Mouse (Mus musculus) activated CD4-positive, CD25-positive, alpha-beta regulatory T cell, adult 4 months (primary cell): ENCODE data around the gene Strbp. TPM values are rescaled to one million over a fixed set of nuclear protein-coding genes. Genes with fewer than 3 reads are reported as not detected.

Experiments used
- ATAC-seq: one replicate; pipeline ENCODE4 v1.8.0; 2017
- polyA plus RNA-seq, 2 experiments: library from polyadenylated mRNA; unstranded; fragments of 100-300 nt; shearing (Covaris generic); gene quantifications; one replicate each; pipeline ENCODE4 v1.2.1; 2017

Gene Strbp
- polyA plus RNA-seq: 1 to 10 TPM; 7.4 to 7.8 TPM

DNA sequence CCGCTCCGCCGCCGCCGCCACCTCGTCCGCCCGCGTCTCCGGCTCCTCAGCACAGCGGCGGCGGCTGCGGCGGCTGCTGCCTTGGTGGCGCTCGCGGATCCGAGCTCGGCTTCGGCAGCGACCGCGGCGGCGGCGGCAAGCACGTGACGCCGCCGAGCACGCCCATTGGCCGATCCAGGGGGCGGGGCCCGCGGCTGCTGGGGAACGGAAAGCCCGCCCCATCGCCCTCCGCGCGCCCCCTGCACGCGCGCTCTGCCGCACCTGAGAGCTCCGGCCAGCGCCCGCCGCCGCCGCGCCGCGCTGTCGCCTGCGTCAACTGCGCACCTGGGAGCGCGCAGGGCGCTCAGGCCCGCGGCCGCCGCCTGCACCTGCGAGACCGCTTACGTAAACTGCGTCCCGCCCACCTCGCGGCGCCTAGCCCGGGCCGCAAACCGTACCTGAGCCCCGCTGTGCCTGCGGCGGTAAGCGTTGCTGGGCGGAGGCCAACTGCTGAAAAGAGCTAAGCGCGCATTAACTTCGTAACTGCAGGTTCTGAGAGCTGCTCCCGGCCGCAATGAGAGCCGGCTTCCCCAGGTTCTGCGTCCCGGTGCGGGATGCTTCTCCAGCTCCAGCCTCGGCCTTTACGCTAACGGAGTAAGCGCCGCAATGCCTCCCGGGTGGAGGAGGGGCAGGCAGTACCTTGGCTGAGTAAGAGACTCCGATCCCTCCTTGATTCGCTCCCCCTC, at the start of gene Strbp:
Strbp (minus strand) TSS at position 630 of the 725 bp plus-strand sequence.
- peak; percentile 86 for ATAC-seq

DNA sequence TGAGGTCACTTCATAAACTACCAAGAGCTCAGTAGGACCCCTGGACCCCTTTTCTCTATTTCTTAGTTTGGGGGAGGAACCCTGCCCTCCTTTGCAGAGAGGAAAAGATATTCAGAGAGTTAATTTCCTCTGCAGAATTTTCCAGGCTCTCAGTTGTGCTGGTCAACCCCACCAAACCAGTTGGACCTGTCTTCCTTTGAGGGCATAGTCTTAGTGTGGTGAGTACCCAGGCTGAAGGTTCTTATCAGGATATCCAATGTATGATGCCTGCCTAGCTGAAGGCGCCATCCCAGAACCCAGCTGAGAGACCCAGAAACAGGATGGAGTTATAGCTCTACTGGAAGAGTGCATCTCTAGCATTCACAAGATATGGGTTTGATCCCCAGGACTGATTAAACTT, 47.5 kb upstream of the Strbp start:
- ATAC-seq: no peak

DNA sequence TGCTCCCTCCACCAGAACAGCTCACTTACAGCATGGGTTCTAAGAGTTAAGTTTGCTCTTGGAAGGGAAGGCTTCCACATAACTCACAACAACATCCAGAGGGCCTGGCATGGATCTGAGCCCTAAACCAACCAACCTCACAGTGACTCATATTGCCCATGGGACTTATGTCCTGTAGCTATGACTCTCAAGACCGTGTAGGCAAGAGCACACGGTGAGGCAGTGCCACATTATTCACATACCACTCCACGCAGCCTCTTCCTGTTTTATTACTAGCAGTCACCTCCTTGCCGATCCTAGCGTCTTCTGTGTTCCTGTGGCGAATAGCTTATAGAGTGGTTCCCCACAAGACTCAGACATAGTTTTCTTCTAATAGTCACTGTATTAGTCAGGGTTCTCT, 45.7 kb upstream of the Strbp start:
- no peak for ATAC-seq

DNA sequence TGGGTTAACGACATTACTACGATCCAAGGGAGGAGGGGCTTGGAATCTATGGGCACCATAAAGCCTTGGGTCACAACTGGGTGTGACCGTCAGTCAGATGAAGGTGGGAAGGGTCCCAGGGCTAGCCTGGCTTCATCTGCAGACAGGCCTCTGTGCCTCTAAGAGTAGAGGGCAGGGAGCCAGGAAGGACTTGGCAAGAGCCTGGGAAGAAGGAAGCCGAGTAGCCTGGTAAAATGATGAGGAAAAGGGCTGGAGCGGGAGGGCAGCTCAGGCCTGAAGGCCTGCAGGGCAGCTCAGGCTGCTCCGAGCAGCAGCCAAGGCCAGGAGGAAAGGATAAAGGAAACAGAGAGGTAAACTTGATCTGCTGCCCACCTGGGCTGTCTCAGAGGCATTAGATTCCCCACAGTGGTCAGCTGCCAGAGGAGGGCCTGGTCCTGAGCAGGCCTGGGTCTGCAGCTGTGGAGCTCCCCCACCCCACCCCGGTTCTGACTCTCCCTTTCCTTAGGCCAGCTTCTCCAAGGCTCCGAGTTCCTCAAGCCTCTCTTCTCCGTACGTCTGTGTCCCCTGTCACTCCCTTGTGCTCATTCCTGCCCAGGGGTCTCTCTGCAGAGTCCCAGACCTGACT, 44.9 kb upstream of the Strbp start:
- ATAC-seq: no peak

DNA sequence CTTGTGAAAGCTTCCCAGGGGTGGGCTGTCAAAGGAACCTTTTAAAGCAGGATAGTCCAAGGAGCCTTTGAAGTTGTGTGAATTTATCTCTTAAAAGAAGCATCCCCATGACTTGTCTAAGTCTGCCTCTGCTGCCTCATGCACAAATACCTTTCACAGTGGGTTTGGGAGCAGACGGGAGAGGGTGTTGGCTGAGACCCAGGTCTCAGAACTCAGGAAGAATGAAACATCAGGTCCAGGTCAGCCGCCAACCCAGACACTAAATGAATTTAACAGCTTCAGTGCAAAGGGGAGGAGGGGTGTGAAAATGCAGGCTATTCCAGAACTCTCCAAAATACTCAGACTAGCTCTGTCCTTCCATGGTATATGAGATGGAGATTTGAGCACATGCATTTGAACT, 44.2 kb upstream of the Strbp start:
- no peak for ATAC-seq

DNA sequence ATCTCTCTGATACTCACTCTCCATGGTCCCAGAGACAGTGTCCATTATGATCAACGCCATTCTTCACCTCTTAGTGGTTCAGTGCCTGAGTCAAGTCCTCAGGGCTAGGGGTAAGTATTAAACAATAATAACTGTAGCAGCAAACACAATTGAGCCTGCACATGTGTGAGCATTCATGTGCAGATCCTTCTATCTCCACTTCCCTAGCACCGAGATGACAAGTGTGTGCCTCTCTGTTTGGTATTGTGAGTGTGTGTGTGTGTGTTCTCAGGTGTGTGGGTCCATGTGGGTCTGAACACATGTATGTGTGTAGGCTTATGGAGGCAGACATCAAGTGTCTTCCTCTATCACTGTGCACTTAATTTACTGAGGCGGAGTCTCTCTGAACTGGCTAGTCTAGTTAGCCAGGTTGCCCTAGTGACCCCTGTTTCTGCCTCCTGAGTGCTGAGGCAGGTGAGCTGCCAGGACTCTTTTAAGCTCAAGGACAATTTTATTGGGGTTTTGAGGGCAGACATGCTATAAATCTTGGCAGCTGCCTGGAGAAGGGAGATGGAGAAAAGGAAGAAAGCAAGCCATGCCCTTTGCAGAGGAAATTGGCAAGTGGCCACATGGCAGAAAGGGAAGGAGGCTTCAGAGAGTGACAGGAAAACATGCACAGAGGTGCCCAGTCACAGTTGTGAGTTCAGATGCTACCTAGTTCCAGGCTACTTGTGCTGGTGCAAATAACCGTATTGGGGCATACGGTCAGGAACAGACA, 42.8 kb upstream of the Strbp start:
- no peak for ATAC-seq

DNA sequence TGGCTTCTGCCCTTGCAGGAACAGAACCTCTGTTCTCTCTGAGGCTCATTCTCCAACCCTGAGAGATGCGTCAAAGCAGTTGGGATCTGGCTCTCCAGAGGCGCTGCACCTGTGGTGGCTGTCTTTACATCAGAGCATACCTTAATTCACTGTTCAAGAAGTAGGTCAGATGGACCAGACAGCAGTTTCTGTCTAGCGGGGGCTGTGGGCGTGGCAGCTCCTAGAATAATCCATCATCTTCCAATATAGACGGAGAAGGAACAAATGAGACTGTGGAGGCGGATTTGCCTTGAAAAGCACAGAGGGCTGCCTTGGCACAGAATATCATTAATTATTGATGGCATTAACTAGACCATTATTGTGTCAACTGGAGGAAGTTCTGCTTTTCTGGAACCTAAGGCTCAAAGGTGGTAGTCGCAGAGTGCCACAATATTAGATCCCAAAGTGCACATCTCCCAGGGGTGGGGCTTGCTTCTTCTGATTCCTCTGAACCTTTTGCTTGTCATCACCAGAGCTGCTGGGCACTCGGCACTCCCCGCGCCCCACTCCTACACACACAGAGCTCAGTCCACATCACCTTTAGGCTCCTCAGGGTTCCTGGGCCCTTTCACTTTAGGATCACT, 41.2 kb upstream of the Strbp start:
- ATAC-seq: no peak

DNA sequence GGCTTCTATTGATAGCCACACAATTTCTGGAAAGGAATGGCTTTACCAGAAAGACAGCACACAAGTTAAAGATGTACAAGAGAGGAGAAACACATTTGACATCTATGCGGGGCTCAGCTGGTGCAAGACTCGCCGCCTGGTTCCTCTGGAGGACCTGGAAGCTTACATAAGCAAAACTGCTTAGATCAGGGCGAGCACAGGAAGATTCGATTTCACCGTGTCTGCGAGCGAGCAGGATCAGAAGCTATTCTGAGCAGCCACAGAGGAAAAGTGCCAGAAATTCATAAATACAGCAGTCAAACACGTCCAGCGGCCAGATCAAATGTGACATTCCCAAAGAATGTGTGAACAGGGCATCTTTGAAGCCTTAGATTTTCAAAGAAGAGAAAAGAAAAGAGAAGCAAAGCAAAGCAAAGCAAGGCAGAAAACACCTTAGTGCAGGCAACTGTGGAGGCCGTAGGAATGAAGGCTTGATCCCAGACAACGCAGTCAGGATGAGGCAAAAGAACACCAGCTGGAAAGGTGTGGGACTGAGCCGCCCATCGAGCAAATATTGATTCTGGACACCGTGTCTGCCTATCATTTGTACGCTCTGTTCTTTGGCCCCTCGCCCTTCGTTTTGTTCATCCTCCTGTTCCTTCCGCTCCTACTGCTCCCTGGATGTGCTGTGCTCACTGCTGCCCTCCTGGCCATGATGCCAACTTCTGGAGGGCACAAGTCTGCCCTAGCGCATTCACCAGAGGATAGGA, 38.3 kb upstream of the Strbp start:
- ATAC-seq: no peak

DNA sequence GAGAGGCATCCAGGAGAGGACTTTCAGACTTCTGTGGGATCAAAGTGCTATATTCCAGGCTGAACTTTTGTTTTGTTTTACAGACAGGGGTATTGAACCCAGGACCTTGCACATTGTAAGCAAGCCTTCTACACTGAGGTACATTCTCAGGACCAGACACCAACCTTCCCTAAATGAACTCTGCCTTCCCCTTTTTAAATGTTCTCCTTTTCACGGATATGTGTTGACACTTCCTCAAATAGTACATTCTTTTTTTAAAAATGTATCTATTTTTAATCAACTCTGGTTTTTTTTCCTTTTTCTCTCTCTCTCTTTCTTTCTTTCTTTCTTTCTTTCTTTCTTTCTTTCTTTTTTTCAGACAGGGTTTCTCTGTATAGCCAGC, 32.1 kb upstream of the Strbp start:
- ATAC-seq: no peak

DNA sequence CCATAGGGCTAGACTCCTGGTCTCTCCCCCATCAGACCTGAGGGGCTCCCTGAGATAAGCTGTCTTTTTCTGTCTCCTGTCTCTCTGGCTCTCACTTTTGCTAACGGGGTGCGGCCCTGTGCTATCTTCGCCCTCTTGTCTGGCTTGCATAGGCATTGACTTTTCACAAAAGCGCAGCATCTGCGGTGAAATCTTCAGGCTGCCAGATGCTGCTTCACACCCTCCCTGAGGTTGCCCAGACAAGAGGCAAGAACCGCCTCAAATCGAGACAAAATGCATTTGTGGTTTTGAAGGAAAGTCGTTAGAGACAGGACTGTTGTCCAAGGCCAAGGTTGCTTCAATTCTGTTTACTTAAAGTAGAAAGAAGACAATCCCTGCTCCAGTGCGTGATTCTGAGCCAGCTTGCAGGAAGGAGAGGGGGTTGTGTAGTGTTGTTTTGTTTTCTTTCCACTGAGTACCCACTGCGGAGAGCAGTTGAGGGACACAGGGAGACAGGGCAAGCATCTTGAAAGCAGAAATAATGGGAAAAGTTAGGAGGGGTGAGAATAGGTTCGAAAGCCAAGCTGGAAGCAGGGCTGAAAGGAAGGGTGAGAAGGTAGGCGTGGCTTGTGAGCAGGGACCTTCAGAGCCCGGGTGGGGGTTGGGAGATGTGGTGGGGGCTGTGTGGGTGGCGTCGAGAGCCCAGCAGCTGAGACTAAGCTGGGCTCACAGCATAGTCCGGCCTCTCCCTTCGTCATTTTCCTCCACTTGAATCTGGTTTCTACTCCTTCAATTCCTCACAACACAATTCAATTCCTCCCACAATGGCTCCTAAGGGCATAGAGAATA, 31.5 kb upstream of the Strbp start:
- ATAC-seq: no peak

DNA sequence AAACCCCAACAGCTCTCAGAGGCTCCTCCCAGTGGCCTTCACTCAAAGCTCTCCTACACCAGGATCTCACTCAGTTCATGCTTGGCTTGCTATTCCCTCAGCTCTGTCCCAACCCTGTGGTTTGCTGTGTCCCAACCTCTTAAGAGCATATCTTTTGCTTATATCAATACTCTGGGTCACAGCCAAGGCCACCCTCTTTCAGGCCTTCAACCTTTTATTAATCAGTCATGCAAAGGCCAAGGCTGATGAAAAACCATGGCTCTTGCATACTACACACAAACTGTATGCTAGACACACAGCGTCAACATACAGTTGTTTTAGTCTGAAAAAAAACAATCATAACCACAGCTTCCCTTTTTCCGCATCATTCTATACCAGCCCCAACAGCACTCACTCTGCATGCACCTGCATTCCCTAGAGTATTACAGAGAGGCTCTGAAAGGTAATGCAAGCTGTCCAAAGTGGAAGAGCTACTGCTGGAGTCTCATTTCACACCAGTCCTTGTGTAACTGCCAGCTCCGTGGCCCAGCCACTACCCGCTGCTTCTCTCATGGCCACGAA, 27.7 kb upstream of the Strbp start:
- ATAC-seq: no peak

DNA sequence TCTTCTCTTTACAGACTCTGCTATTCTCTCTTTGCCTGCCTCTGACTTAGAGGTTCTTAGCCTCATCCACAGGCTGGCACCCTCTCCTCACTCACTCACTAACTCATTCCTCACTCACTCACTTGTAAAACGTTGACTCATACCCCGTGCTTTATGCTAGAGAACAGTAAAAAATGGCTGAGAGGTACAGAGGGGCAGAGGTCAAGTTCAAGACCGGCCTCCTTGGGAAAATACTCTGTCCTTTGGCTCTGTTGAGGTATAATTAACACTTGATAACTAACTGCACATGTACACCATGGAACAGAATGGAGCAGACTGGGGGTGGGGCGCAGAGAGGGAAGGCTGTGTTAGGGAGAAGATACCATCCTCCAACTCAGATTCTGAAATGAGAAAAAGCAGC, 20.6 kb upstream of the Strbp start:
- ATAC-seq: no peak

DNA sequence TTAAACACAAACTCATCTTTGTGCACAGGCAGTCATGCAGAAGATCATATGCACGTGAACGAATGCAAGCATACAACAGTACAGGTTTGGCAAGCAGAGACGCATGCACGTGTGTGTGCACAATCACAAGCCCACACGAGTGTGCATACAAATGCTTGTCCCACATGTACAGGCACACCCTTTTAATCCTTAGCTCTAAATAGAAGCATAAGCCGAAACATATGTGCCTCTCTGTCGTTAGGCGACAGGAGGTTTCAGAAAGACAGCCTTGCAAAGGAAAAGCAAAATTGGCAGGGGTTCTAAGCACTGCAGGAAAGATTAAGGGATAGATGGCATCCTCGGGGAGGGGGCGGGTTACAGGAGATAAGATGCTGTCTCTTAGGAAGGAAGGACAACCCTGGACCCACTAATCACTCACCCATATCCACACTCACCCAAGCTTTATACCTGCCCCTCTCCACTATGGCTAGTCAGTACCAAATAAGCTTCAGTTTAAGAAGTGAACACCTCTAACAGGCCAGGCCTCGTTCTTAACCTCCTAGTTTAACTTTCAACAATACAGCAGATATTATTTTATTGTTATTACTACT, 19.9 kb upstream of the Strbp start:
- ATAC-seq: no peak

DNA sequence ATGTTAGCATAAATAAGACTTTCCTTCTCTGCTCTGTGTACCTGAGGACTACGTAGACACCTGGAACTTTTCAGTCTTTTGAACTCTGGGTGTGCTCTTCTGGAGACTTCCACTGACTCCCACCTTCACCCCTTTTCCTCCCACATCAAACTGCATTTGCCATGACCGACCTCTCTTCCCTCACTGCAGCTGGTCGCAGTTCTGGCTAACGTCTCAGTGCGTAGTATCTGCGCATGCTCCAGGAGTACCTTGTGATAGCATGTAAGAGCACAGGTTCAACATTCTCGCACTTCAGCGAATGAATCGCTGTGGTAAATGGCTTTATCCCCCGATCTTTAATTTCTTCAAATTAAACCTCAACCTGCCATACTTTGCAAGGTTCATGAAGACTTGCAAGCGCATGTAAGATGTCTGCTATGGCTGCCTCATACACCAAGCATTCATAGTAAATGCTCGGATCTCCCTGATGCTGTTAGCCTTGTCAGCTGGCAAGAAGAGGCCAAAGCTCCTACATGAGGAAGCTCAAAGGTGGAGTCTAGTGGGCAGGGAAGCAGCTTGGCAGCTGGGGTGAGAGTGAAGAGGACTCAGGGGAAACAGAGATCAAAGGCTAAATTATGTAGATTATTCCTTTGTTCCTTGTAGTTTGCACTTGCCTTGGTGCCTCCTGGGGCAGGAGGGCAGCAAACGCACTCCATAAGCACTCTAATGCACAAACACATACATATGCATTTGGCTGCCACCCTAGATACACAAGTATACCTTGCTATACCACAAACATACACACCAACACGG, 19.2 kb upstream of the Strbp start:
- ATAC-seq: no peak

DNA sequence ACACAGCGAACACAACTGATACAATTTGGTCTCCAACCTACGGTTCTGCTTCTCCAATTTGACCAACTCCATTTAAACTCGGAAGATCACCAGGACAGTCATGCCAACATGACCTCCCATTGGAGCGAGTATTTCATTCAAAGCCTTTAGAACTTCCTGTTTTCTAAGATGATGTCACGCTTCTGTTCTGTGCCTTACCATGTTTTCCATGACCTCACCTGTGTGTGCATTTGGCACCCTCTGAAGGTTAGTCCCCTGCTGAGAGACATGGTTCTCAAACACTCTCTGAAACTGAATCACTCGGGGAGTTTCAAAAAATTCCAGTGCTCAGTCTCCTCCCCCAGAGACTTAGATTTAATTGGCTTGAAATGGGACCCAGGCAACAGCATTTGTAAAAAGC, 12.6 kb upstream of the Strbp start:
- no peak for ATAC-seq

DNA sequence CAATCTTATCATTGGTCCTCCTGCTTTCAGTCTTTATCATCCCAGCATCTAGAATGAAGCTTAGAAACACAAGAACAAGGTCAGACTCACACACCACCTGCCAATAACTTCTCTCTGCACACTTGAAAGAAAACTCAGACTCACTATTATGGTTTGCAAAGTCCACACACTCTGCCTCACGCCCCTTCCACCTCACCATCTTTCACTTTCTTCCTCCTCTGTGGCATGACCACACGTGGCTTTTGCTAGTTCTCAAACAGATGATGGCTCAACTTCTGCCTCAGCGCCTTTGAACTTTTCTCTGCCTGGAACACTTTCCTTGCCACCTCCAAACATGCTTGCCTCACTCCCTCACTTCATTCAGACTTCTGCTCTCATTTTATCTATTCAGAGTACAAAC, 11.7 kb upstream of the Strbp start:
- ATAC-seq: no peak

DNA sequence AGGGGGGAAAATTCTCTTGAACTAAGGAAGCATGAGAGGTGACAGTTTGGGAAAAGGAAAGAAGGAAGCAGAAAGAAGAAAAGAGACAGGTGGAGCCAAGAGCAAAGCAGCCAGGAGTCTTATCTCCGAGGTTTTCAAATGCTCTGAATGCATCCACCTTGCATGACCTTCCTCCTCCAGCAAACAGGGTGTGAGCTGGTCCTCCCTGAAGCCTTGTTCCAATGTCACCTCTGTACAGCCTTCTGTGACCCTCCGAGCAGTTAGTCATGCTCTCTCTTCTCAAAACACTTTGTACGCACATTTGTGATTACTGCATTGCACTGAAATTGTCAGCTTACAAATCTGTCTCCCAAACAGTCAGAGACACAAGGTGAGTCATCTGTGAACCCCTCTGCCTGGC, 9.4 kb upstream of the Strbp start:
- no peak for ATAC-seq

DNA sequence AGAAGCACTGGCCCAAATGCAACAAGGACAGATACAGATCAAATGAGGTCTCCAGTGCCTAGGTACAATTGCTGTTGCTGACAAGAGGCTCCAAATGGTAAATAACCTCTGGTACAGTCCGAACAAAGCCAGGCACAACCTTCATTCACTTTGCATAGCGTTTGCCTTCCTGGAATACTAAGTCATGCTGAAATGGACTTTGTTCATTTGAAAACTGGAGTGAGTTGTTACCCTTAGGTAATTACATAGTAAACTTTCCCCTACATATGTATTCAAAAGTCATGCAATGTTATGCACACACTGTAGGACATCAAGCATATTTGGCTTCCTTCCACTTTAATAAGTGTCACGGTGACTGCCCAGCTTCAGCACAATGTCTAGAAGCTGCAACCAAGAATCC, 5.2 kb upstream of the Strbp start:
- ATAC-seq: no peak

DNA sequence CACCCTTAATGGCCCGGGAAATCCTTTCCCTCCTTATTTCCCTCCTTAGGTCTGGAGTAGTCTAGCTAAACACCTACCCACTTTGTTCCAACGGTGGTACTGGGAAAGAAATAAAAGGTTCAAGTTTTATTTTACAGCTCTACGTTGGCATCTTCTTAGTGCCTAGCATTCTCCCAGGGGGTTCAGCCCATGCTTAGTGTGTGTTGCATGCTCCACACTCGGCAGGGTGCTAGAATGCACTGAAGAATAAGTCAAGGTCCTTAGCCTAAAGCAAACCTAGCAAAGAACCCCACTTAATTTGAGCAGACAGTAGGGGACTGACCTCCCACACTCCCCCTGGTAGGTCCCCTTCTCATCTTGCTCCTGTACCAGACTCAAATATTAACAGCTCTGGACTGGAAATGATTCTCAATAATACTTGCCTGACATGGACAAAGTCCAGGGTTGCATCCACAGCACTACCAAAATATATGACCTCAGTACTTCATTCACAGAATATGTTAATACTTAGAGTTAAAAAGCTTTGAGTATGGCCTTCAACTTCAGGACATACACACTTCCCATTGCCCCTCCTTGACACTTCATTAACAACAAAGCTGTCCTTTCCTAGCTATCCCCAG, 592 bp upstream of the Strbp start:
- ATAC-seq: no peak
